Mouse (Mus musculus): ENCODE results near the gene Gcnt1. TPM values are rescaled to one million over a fixed set of nuclear protein-coding genes. Genes with fewer than 3 reads are reported as not detected.
A peak's percentile ranks its signal among the peaks of the same experiment; 100 is the strongest.

Gene Gcnt1
- 10 to 100 TPM; 10.2 to 10.8 TPM for total RNA-seq (2021)

DNA sequence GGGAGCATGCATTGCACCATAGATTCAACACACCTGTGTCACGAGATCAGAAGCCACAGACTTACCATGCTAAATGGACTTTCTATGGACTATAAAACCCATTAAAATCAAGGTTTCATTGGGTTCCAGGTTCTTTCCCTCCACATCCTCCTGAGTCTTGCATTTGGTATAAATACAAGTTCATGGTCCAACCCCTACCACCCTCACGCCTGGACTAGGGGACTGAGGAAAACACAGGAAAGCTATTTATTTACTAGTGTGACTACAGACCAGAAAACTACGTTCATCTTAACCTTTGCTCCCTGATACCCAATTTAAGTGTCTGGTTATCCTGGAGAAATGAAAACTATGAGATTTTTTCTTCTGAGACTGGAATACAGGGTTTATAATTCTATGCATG, at the start of gene Gcnt1:
TSS of gene Gcnt1 (minus strand) at position 144 of the 400 bp plus-strand sequence.
- DNase-seq: no peak

DNA sequence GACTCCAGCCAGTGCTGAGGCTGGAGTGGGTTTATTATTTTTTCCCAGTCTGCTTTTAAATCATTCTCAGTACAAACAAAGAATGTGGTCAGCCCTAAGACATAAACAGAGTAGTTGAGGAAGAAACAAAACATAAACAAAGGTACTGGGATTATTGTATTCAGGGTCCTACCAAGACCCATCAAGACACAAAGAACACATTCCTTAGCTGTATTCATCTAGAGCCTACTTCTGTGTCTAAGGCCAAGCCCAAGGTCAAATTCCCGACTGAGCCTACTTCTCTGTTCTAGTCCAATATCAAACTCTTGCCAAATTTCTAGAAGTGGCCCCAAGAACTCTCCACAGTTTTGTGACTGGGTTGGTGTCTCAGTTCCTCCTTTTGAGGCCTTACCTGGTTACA, 45.2 kb upstream of the Gcnt1 start:
- no peak for DNase-seq

DNA sequence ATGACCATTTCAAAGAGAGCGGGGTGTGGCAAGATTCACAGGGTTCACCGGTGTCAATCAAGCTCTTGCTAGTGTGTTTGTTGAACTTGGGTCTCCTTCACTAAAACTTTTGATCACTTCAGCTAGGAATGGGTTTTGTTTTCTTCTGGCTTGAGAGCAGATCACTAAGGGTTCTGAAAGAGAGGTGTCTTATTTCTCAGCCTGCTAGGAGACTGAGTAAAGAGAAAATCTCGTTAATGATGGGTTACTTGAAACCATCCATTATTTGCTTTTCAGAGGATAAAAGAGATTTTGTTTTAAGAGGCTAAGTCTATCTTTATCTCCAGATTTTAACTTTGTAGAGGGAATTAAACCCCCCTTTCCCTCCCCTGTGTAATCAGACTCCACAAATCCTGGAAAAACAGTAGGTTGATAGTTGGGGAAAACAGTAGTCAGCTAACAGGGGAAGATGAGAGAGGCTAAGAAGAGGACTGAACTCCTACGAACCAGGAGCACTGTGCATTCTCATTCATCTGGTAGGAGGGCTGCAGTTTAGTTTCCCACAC, 40.3 kb upstream of the Gcnt1 start:
- no peak for DNase-seq

DNA sequence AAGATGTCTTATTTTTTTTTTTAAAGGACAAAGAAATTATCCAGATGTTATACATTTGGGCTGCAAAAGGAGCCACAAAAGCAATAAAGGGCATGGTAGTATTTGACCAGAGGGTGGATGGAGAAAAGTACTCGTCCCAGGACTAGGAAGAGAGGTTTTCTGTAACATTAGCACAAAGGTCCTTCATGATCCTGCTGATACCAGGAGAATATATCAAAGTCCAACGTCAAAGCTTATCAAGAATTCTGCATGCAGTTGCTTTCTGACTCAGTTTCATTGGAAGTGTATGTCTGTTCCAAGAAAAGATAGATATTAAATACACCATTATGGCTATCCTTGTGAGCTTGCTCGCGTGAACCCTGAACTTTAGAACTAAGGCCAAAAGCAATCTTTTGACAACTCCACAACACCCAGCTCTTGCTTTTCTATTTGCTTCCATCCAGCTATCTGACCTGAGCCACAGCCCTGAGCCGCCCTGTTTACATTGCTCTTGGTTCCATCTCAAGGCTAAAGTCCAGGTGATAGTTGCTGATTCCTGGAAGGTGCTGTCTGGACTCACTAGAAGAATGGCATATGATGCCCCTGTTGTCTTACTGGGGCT, 37.9 kb upstream of the Gcnt1 start:
- DNase-seq: no peak

DNA sequence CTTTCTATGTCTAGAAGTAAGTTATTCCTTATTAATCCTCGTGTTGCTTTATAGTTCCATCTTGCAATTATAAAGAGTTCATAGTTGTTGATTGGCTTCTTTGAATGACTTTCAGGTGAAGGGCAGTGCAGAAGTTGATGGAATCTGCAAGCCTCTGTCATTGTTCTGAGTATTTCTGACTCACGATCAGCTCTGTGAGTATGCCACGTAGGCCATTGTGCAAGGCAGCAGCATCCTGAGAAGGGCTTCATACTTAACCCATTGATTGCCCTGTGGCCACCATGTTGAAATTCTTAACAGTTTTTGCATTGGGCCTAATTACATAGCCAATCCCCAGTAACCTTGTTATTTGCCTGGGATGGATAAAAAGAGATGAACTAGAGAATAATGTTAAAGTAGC, 36.7 kb upstream of the Gcnt1 start:
- no peak for DNase-seq

DNA sequence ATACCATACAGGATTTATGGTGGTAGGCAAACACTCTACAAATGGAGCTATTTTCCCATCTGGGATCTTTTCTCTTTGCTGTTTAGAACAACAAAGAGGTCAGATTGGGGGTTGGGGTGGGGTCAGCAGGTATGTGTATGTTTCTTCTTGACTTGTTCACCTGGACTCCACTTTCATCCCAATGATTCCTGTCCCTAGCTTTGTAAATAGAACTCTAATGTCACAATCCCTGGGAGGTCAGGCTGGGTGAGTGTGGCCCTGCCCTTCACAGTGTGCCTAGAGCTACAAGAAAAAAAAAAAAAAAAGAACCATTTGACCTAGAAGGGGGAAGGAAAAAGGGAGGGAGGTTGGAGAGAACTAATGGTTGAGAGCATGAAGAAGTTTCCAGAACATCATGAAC, 35.9 kb upstream of the Gcnt1 start:
- no peak for DNase-seq

DNA sequence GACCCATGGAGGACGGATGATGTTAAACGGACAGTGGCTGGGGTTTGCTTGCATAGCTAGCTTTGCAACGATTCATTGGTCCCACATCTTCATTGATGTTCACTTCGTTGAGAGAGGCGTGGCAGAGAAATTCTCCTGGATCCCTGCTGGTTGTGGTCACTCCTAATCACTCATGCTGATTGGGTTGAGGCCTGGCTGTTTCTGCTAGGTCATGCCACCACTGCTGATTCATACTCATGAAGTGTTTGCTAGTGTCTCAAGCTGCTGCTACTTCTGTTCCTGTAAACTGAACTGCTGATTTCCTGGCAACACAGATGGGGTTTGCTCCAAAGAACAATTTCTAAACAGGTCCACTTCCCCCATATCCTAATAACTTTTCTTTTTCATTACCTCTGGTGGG, 34.2 kb upstream of the Gcnt1 start:
- DNase-seq: no peak

DNA sequence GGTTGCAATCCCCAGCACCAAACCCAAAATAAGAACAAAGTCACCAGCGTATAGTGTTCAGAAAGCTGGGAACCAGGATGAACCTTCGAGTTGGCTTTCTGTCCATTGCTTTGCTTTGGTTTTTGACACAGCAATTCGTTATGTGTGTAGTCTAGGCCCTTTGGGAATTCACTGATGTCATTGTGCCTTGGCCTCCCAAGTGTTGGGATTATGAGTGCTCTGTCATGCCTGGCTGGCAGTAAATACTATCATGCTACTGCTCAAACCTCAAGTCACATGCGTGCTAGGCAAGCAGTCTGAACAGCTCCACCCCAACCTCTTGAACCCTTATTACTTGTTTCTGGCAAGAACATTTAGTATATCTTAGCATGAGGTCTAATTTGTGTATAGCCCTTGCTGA, 30.5 kb upstream of the Gcnt1 start:
- DNase-seq: no peak

DNA sequence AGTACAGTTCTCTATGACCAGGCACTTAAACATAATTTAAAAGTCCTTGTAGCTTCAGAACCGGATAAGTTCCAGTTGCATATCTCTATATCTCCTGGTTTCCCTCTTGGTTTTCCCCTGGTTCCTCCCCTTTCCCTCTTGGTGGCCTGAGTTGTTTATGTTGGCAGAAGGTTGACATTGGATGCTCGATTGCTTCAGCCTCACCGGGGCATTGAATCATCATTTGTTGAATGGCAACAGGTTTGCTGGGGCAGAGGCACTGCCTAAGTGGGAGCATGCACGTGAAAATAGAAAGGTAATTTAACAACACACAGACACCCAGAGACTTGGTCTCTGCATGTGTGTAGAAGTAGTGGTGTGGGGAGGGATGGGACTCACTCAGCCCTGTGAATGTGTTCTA, 27.9 kb upstream of the Gcnt1 start:
- DNase-seq: no peak

DNA sequence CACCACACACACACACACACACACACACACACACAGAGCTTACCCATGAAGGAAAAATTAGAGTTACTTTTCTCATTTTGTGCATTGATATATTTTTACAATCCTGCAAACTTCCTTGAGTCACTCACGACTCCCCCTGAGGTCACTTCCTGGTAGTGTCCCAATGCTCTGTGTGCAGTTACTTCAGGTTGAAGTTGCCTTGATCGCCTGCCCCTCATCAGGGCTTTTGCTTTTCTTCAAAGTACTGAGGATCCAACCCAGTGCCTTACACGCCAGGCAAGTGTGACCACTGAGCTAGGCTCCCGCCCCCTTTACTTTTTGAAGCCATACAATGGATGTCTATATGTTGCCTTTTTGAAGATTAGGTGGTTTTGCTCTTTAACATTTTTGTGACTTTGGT, 27.3 kb upstream of the Gcnt1 start:
- DNase-seq: no peak

DNA sequence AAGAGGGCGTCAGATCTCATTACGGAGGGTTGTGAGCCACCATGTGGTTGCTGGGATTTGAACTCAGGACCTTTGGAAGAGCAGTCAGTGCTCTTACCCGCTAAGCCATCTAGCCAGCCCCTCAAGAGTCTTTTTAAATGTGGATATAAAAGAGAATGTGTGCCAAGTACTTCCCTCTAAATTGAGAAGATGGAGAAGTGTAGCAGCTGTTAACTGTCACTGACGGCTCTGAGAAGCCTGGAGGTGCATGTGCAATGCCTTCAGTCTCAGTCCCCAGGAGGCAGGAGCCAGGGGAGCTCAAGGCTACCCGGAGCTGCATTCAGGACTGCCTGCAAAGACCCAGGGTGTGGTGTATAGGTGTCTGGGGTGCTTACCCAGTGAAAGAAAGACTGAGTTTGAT, 25.3 kb upstream of the Gcnt1 start:
- DNase-seq: no peak

DNA sequence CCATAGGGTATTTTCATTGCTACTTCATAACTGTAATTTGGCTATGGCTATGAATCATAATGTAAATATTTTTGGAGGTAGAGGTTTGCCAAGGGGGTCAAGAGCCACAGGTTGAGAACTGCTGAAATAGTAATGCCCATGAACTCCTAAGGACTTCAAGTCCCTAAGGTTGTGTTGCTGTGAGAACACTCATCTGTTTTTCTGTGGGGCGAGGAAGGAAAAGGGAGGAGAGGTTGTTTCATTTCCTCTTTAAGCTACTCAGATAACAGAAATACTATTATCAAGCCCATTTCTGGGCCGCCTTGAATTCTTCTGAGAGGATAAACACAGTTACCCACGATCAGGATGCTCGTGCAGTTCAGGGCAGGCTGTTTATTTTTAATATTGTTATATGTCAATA, 24.2 kb upstream of the Gcnt1 start:
- DNase-seq: peak; percentile 10

DNA sequence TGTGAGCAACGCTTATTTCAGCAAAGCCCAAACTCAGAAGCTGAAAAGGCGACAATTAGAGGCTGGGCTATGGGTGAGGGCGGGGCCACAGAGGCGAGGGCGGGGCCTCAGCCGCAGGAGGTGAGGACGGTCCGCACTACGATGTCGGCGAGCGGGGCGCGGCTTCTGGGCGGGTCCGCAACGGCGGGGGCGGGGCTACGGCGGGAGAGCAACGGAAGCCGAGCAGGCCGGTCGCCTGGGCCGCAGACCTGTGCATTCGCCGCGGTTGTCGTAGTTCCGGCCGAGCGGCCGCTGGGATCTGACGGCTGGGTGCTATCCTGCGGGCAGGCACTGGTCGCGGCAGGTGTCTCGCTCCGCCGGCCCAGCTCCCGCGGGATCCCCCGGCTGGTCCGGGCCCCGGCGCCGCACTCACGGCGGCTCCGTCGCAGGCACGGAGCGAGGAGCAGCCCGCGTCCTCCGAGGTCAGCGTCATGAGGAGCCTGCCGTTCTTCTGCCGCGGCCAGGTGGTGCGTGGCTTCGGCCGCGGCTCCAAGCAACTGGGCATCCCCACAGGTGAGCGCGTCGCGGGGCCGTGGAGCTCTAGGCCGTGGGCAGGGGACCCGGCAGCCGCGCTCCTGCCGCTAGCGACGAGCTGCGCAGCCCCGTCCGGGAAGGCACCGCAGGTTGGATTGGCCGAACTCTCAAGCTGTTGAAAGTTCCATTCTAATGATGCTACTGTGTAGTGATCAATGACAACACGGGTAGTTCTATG, 21.4 kb upstream of the Gcnt1 start, which contains the start of gene Rfk:
TSS of gene Rfk (plus strand) at position 203 of the 751 bp plus-strand sequence.
- DNase-seq: peak; percentile 96

DNA sequence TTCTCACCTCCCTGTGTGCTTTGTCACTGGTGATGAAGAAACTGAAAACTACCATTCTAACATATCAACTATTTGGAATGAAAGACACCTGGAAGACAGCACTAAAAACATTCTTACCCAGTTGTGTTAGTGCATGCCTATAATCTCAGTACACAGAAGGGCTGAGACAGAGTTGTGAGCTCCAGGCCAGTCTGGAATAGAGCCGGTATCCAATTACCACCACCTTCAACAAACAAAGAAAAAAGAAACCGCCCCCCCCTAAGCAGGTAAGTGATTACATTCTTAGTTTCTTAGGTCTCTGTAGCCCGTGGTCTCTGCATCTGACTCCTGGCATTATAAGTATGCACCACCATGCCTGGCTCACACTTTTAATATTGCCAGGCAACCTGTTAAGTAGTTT, 20.2 kb upstream of the Gcnt1 start:
- no peak for DNase-seq

DNA sequence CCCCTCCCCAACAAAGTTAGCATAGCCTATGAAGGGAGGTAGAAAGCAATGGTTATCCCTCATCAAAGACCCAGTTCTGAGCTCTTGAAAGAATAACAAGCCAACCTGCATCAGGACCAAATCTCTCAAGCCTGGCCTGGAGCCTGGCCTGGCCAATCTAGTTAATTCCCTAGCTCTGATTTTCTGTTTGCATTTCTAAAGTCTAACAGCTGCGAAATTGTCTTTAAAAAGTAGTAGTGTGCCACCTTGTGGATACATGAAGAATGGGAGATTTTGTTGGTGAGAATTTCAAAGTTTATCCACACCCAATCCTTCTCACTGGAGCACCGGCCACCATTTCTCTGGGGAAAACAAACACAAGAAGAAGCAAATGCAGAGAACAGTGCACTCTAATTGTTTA, 15.8 kb upstream of the Gcnt1 start:
- no peak for DNase-seq

DNA sequence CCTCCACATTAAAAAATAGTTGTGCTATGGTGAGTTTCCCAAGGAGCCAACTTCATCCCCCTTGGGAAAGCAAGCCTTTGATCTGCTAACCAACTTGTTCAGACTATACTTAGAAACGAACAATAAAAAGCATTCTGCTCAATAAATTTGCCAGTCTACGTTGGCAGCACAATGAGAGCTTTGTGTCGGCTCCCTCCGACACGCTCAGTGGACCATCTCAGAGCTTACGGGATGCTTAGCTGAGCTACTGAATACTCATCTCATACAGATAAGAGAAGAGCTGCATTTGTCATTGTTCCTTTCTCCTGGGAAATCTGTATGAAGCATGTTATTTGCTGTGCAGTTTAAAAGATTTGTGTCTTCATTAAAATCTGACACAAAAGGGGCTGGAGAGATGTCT, 13.8 kb upstream of the Gcnt1 start:
- DNase-seq: no peak

DNA sequence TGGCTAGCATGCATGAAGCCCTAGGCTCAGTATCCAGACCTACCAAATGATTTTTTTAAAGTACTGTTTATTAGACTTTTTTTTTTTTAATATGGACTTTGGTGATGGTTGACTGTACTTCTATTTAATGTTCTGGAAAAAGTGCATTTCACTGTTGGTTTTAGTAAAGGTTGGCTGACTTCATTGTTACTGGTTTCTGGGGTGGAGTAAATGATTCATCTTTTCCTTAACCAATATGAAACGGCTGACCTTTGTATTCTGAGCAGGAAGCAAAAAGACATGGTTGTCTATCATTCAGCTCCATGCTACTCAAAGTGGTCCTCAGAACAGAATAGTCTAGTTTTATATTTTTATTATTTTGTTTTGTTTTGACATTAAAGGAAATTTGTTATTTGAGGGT, 12.8 kb upstream of the Gcnt1 start:
- no peak for DNase-seq

DNA sequence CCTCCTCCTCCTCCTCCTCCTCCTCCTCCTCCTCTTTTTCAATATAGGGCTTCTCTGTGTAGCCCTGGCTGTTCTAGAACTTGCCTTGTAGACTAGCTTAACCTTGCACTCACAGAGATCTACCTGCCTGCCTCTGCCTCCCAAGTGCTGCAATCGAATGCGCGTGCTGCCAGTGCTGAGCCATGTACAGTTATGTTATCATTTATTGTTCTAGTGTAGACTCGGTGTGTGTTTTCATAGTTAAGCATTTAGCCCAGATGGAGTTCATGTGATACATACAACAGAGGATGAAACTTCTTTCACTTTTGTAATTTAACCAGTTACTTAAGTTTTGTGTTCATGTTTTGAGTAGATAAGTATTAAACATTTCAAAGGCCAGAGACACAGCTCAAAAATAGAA, 12.4 kb upstream of the Gcnt1 start:
- DNase-seq: no peak

DNA sequence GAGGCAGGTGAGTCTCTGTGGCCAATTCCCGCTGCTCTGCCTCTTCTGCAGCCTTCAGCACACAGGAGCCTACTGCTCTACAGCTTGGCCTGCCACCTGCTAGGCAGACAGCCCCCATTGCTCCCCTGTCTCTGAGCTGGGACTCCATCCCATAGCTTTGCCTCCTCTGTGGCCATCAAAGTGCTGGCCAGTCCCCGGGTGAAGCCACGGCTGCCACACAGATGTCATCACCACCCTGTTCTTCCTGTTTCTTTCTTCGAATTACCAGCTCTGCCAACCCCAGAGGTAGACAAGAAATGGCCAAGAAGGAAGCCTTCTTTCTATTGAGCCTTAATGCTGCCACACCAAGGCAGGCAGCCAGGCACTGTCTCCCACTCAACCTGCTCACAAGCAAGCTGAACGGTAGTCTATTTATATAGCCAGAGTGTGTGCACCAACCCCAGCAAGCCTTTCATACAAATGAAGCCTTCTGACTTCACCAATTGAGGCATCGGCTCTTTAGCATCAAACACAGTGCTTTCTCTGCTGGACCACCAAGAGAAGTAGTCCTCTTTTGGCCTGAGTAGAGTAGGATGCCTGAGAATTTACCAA, 10.3 kb upstream of the Gcnt1 start:
- DNase-seq: no peak

DNA sequence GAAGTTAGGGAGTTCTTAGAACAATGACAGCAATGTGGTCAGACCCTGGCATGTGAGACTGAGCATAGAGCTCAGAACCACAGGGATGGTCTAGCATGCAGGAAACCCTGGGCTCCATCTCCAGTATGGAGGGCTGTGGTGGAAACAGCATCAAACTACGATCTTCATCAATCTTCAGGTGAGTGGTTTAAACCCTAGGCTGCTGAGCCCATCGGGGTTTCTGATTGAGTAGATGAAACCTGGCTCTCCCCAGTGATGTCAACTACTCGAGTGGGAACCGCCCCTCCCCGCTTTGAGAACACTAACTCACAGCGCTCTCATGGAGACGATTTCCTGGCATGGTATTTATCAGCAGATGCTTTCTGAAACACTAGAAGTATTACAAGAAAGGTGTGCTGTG, 7.9 kb upstream of the Gcnt1 start:
- no peak for DNase-seq

DNA sequence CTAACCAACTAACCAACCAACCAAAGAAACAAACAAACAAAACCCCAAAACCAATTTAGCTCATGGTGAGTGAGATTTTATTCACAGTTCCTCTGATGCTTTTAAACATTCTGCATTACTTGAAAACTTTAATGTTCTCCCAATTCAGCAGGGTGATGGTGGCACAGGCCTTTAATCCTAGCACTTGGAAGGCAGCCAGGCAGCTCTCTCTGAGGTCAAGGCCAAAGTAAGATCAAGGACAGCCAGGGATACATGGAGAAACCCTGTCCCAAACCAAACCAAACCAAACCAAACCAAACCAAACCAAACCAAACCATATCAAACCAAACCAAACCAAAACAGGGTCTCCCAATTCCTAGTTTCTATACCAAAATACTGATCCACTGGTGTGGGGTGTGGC, 6.2 kb upstream of the Gcnt1 start:
- DNase-seq: no peak

DNA sequence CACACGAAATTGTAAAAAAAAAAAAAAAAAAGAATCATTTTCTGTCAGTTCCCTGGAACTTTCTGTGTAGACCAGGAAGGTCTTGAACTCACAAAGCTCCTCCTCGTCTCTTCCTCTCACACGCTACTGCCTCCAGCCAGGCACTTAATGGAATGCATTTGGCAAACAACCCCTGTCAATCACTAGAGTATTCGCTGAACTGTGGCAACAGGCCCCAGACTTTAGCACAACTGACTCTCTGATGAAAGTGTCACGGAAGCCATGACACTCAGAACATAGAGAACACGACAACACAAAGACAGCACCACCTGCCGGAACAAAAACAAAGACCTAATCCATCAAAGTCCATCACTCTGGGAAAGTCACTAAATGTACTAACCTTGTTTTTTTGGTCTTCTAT, 3.1 kb downstream of the Gcnt1 start:
- DNase-seq: no peak

DNA sequence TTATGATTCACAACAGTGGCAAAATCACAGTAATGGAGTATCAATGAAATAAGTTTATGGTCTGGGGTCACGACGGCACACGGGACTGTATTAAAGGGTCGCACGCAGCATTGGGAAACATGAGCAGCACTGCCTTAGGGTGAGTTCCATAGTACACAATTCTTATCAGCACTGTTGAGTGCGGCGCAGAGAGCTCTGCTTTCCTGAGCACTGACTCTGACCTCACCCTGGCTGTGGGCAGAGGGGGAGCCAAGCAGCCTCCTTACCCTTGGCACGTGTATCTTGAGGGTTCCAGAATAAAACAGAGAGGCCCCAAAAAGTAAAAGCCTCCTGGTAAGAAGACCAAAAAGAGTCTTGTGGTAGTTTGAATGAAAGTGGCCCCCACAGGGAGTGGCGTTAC, 4.1 kb downstream of the Gcnt1 start:
- DNase-seq: no peak
